Mouse (Mus musculus) CH12.LX (cell line): ENCODE measurements at regions not wholly inside any gene's neighbourhood (a gene's known extent, or its start where the extent isn't known, plus 50 kb on each side); places are given as distances from the start of the nearest gene placed in this dataset.
A peak's percentile ranks its signal among the peaks of the same experiment; 100 is the strongest.

Experiments
- DNase-seq: peaks from one replicate; pipeline ENCODE4 v3.0.0-alpha.2; 2013; ENCODE audit errors: extremely low read depth
- H3K27ac ChIP-seq: 2 replicates; pipeline ENCODE4 v1.5.1; 2012; ENCODE audit warnings: low read depth, mild to moderate bottlenecking, control low read depth, moderate library complexity; ENCODE audit not compliant: insufficient read depth
- H3K27me3 ChIP-seq: replicated peaks from 2 replicates; pipeline ENCODE3; 2012; ENCODE audit warnings: inconsistent platforms
- H3K36me3 ChIP-seq, 2 experiments: replicated peaks in 1 of 2; 2 replicates each; pipeline versions ENCODE3 to v1.6.1; 2012; ENCODE audit warnings: inconsistent platforms in 1 of 2, low read length in 1 of 2, mild to moderate bottlenecking in 1 of 2, mixed read lengths in 1 of 2, moderate library complexity in 1 of 2; ENCODE audit not compliant: control insufficient read depth in 1 of 2, insufficient read depth in 1 of 2
- H3K4me1 ChIP-seq, 2 experiments: 2 replicates each; pipeline ENCODE4 v1.6.1; 2012; ENCODE audit warnings: inconsistent platforms in 1 of 2, moderate library complexity in 1 of 2; ENCODE audit not compliant: insufficient read depth in 2 of 2, control insufficient read depth in 1 of 2
- H3K4me2 ChIP-seq: 2 replicates; pipeline ENCODE4 v1.6.1; 2012; ENCODE audit warnings: low read depth, mild to moderate bottlenecking, control low read depth; ENCODE audit not compliant: poor library complexity, insufficient read depth, severe bottlenecking
- H3K4me3 ChIP-seq, 3 experiments: fragments of 150-350 bp in 1 of 3; sonication (generic) in 1 of 3; replicated peaks in 1 of 3; 2 replicates each; pipeline versions ENCODE3 to v1.5.1; 2011 to 2012; ENCODE audit warnings: low read depth in 2 of 3, low read length in 2 of 3, mild to moderate bottlenecking in 2 of 3, moderate library complexity in 2 of 3, control low read depth in 1 of 3, improper control_type of control experiment in 1 of 3, inconsistent platforms in 1 of 3, mixed read lengths in 1 of 3; ENCODE audit not compliant: poor library complexity in 1 of 3
- H3K79me2 ChIP-seq: replicated peaks from 2 replicates; pipeline ENCODE4 v1.6.1; 2012; ENCODE audit warnings: mild to moderate bottlenecking, moderate library complexity; ENCODE audit not compliant: control insufficient read depth, poor library complexity, insufficient read depth, severe bottlenecking; ENCODE audit errors: extremely low read depth
- H3K9ac ChIP-seq: 2 replicates; pipeline ENCODE4 v1.6.1; 2012; ENCODE audit warnings: low read depth, mild to moderate bottlenecking, control low read depth, moderate library complexity; ENCODE audit not compliant: insufficient read depth
- H3K9me3 ChIP-seq: replicated peaks from 2 replicates; pipeline ENCODE3; 2012; ENCODE audit warnings: low read length, inconsistent platforms, mixed read lengths
- CHD1 ChIP-seq: IDR thresholded peaks from 2 replicates; pipeline ENCODE4 v1.6.1; 2012; ENCODE audit warnings: low read depth, low read length, improper control_type of control experiment, inconsistent platforms
- CTCF ChIP-seq, 2 experiments: IDR thresholded peaks in 1 of 2; conservative IDR thresholded peaks in 1 of 2; 2 replicates each; pipeline ENCODE4 v1.5.1; 2011 to 2012; ENCODE audit warnings: low read depth in 2 of 2, low read length in 2 of 2, improper control_type of control experiment in 1 of 2, inconsistent platforms in 1 of 2, mild to moderate bottlenecking in 1 of 2, moderate library complexity in 1 of 2
- ELF1 ChIP-seq: IDR thresholded peaks from 2 replicates; pipeline ENCODE4 v1.6.1; 2014; ENCODE audit warnings: low read depth, mild to moderate bottlenecking, inconsistent platforms, low read length, improper control_type of control experiment
- EP300 ChIP-seq: IDR thresholded peaks from 2 replicates; pipeline ENCODE4 v1.6.1; 2011; ENCODE audit warnings: low read length, improper control_type of control experiment
- GABPA ChIP-seq: IDR thresholded peaks from 2 replicates; pipeline ENCODE4 v1.6.1; 2012; ENCODE audit warnings: low read depth, low read length, improper control_type of control experiment, inconsistent platforms; ENCODE audit not compliant: insufficient replicate concordance
- IRF4 ChIP-seq: IDR thresholded peaks from 2 replicates; pipeline ENCODE4 v1.6.1; 2014; ENCODE audit warnings: low read depth, mild to moderate bottlenecking, inconsistent platforms, low read length, improper control_type of control experiment
- JUN ChIP-seq: IDR thresholded peaks from 2 replicates; pipeline ENCODE4 v1.6.1; 2011; ENCODE audit warnings: low read depth, mild to moderate bottlenecking, low read length, improper control_type of control experiment, moderate library complexity; ENCODE audit not compliant: insufficient read depth
- KAT2A ChIP-seq: IDR thresholded peaks from 2 replicates; pipeline ENCODE4 v1.6.1; 2012; ENCODE audit warnings: low read length, improper control_type of control experiment, inconsistent platforms; ENCODE audit not compliant: insufficient replicate concordance
- MAFK ChIP-seq: IDR thresholded peaks from 2 replicates; pipeline ENCODE4 v1.6.1; 2011; ENCODE audit warnings: low read length, improper control_type of control experiment; ENCODE audit not compliant: insufficient replicate concordance
- MAX ChIP-seq: IDR thresholded peaks from 2 replicates; pipeline ENCODE4 v1.6.1; 2011; ENCODE audit warnings: low read length, improper control_type of control experiment
- MAZ ChIP-seq: IDR thresholded peaks from 2 replicates; pipeline ENCODE4 v1.6.1; 2012; ENCODE audit warnings: low read depth, mild to moderate bottlenecking, inconsistent platforms, low read length, improper control_type of control experiment, moderate library complexity
- MEF2A ChIP-seq: IDR thresholded peaks from 2 replicates; pipeline ENCODE4 v1.6.1; 2014; ENCODE audit warnings: low read depth, mild to moderate bottlenecking, inconsistent platforms, low read length, improper control_type of control experiment, borderline replicate concordance
- MYC ChIP-seq: IDR thresholded peaks from 2 replicates; pipeline ENCODE4 v1.6.1; 2011; ENCODE audit warnings: low read depth, mild to moderate bottlenecking, improper control_type of control experiment, low read length
- NRF1 ChIP-seq: IDR thresholded peaks from 2 replicates; pipeline ENCODE4 v1.6.1; 2014; ENCODE audit warnings: low read depth, mild to moderate bottlenecking, inconsistent platforms, low read length, improper control_type of control experiment, moderate library complexity
- POLR2A ChIP-seq: IDR thresholded peaks from 2 replicates; pipeline ENCODE4 v1.6.1; 2011; ENCODE audit warnings: low read depth, mild to moderate bottlenecking, improper control_type of control experiment, low read length
- POLR2AphosphoS2 ChIP-seq: IDR thresholded peaks from 2 replicates; pipeline ENCODE4 v1.6.1; 2011; ENCODE audit warnings: low read depth, low read length, improper control_type of control experiment
- RAD21 ChIP-seq: IDR thresholded peaks from 2 replicates; pipeline ENCODE4 v1.6.1; 2011; ENCODE audit warnings: low read depth, mild to moderate bottlenecking, low read length, improper control_type of control experiment, moderate library complexity
- RCOR1 ChIP-seq: conservative IDR thresholded peaks from 2 replicates; pipeline ENCODE4 v1.6.1; 2012; ENCODE audit warnings: low read depth, mild to moderate bottlenecking, inconsistent platforms, low read length, improper control_type of control experiment
- SIN3A ChIP-seq: IDR thresholded peaks from 2 replicates; pipeline ENCODE4 v1.6.1; 2012; ENCODE audit warnings: low read length, improper control_type of control experiment, inconsistent platforms
- SMC3 ChIP-seq: IDR thresholded peaks from 2 replicates; pipeline ENCODE4 v1.6.1; 2011; ENCODE audit warnings: low read depth, low read length, improper control_type of control experiment
- USF1 ChIP-seq: IDR thresholded peaks from 2 replicates; pipeline ENCODE4 v1.6.1; 2014; ENCODE audit warnings: low read depth, mild to moderate bottlenecking, inconsistent platforms, low read length, improper control_type of control experiment
- USF2 ChIP-seq: conservative IDR thresholded peaks from 2 replicates; pipeline ENCODE4 v1.6.1; 2011; ENCODE audit warnings: low read depth, low read length, improper control_type of control experiment
- ZC3H11A ChIP-seq: IDR thresholded peaks from 2 replicates; pipeline ENCODE4 v1.6.1; 2012; ENCODE audit warnings: low read depth, mild to moderate bottlenecking, inconsistent platforms, low read length, improper control_type of control experiment
- ZKSCAN1 ChIP-seq: IDR thresholded peaks from 2 replicates; pipeline ENCODE4 v1.6.1; 2012; ENCODE audit warnings: low read depth, inconsistent platforms, low read length, improper control_type of control experiment, borderline replicate concordance
- ZNF384 ChIP-seq: IDR thresholded peaks from 2 replicates; pipeline ENCODE4 v1.6.1; 2012; ENCODE audit warnings: low read depth, low read length, improper control_type of control experiment, inconsistent platforms
- dilution Hi-C: fragments of 300-500 bp; cut with MboI; formaldehyde crosslinking; loops from 2 replicates; pipeline ENCODE4 v1.14.3; 2020; ENCODE audit warnings: low sequenced_read_pairs; ENCODE audit not compliant: extremely low pct_unique_long_range_greater_than_20kb, extremely low pct_ligation_motif_present
- in situ Hi-C: fragments of 300-500 bp; cut with MboI; formaldehyde crosslinking; loops from 3 replicates; pipeline ENCODE4 v1.14.3; 2019; ENCODE audit warnings: low sequenced_read_pairs, low pct_ligation_motif_present, low pct_unique_long_range_greater_than_20kb, mixed read lengths

DNA sequence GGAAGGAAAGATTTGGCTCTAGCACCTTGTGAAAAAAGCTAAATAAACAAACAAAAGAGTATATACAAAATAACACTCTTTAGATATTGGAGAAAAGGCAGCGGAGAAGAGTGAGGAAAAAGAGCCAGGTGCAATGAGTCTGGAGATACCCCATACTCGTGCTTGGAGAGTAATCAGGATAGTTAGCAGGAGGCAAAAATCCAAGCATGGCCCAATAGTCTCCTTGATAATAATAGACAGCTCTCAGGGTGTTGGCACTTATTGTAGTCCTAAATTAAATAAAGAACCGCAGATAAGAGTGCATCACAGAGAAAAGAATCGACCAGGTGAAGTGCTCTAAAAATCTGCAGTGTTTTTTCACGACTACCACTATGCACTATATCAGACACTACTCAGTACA lies 1400.4 kb upstream of the Gm7489 start:
- H3K4me3 ChIP-seq: no peak overlapping the region
- no peaks in the 10 kb centered on the region for H3K36me3 ChIP-seq
- H3K9ac ChIP-seq: no peak overlapping the region
- TF ChIP-seq IRF4: no peak
- H3K9me3 ChIP-seq: no peaks in the 10 kb centered on the region
- H3K27ac ChIP-seq: no peak overlapping the region
- H3K4me1 ChIP-seq: no peaks in the 10 kb centered on the region
- H3K4me2 ChIP-seq: no peak overlapping the region
- in situ Hi-C loops (no loop called here), dilution Hi-C loops (no loop called here)
- no peak for DNase-seq
- H3K79me2 ChIP-seq: no peaks in the 10 kb centered on the region
- H3K27me3 ChIP-seq: no peaks in the 10 kb centered on the region

GRCm38 (mm10) chr15:52505278-52505831 lies 1379.4 kb upstream of the Gm7489 start:
- Histone ChIP-seq H3K27me3 (no peaks in the 10 kb centered on the region), H3K4me3 (no peak overlapping the region), H3K9ac (no peak overlapping the region), H3K27ac (no peak overlapping the region), H3K4me1 (peaks cover 0 to 7% of the 10 kb centered on the region in 2 experiments; a peak in 2 of 4 replicates), H3K9me3 (no peaks in the 10 kb centered on the region), H3K36me3 (no peaks in the 10 kb centered on the region), H3K79me2 (no peaks in the 10 kb centered on the region), H3K4me2 (peak overlapping the region; percentile 50; the same call in 1 of the 2 replicates)
- TF ChIP-seq MAFK (no peak), CTCF (conservative IDR thresholded peaks at IDR 0.05 in 1 of 2, IDR thresholded peaks at IDR 0.05 in 1 of 2; ENCODE audit: low read depth in 2 of 2, low read length in 2 of 2) (peak; percentile 9 to 82; a peak in 2 of 4 replicates), ZC3H11A (0 out of 2 replicates have a peak, but pooled peaks have one; percentile 10), JUN (no peak), SMC3 (peak; percentile 75), RAD21 (peak; percentile 95)
- dilution Hi-C loops: no loop called here
- in situ Hi-C loops: loop anchor here (25.0 kb wide), 3 partner anchors 357 to 1182 kb away; no protein-coding TSS in a partner anchor
- DNase-seq: peak; percentile 75

- in situ Hi-C loops: loop anchor here (25.0 kb wide), 3 partner anchors 355 to 1180 kb away; no protein-coding TSS in a partner anchor
- Histone ChIP-seq H3K36me3 (no peaks in the 10 kb centered on the region), H3K27ac (no peak overlapping the region), H3K9me3 (no peaks in the 10 kb centered on the region), H3K4me3 (no peak overlapping the region), H3K4me1 (peaks cover 0 to 7% of the 10 kb centered on the region in 2 experiments; a peak in 2 of 4 replicates), H3K27me3 (no peaks in the 10 kb centered on the region), H3K9ac (no peak overlapping the region), H3K79me2 (no peaks in the 10 kb centered on the region), H3K4me2 (no peak overlapping the region)
- DNase-seq: peak; percentile 86
- dilution Hi-C loops: no loop called here
- TF ChIP-seq MEF2A (no peak), ZKSCAN1 (no peak), CHD1 (no peak), USF1 (no peak), ZNF384 (peak; percentile 98), CTCF (conservative IDR thresholded peaks at IDR 0.05 in 1 of 2, IDR thresholded peaks at IDR 0.05 in 1 of 2; ENCODE audit: low read depth in 2 of 2, low read length in 2 of 2) (peak; percentile 75 to 79), MYC (no peak), USF2 (no peak), ELF1 (no peak), JUN (no peak), MAFK (no peak), SMC3 (peak; percentile 50), POLR2AphosphoS2 (no peak), EP300 (no peak), MAZ (no peak), POLR2A (no peak), KAT2A (no peak), NRF1 (no peak), IRF4 (no peak), SIN3A (no peak), RCOR1 (no peak), GABPA (no peak), MAX (no peak)
Measured at GRCm38 (mm10) chr15:52506930-52507329, 1377.8 kb upstream of the Gm7489 start.
